Mouse (Mus musculus) erythroblast, embryonic 14.5 days (primary cell): ENCODE results near the gene Pafah1b1.

Experiments
- GATA1 ChIP-seq: IDR thresholded peaks from 2 replicates; pipeline ENCODE4 v1.6.1; 2012; ENCODE audit warnings: low read length, inconsistent platforms, mixed read lengths
- TAL1 ChIP-seq: IDR thresholded peaks from 3 replicates; pipeline ENCODE4 v1.6.1; 2012; ENCODE audit warnings: low read length, inconsistent platforms, mixed read lengths

DNA sequence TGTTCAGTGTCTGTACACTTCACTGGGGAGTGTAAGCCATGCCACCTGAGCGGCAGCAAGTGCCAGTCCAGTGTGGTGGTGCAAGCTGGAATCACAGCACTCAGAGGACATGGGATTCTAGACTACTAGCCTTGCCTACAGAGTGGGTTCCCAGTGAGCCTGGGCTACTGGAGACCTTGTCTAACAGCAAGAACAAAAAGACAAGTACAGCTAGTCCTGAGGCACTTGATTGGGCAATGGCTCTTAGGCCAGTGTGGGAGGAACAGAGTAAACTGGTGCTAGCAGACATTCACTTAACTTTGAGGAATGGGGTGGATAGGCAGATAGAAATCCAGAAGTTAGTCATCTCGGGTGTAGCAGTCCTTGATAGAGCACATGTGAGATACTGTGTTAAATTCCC is 47.9 kb upstream of the Pafah1b1 start:
- TF ChIP-seq GATA1: no peak
- no peak for TF ChIP-seq TAL1
